Mouse (Mus musculus): ENCODE measurements around the gene Enkur. TPM values are rescaled to one million over a fixed set of nuclear protein-coding genes. Genes with fewer than 3 reads are reported as not detected.

The Enkur gene
- total RNA-seq, 2 experiments from 2014 or later = not detected

DNA sequence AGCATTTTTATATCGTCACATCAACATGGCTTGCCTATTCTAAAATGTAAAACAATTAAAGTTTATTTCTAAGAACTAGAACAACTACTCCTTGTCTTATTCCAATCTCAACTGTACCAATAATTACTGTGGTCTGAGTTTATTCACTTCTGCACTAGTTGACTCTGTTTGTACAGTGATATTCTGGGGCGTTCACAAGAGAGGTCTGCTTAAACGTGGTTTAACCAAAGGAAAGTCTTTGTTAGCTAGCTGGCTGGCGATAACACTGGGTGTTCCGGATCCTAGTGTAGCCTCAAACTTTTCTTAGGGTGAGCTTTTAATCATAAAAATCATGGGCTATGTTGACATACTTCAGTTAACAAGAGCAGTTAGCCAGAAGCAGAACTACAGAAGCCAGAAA, 9.9 kb downstream of the Enkur start:
- no peak for ATAC-seq (replicated peaks; ENCODE audit: low FRiP score, poor library complexity, severe bottlenecking)

DNA sequence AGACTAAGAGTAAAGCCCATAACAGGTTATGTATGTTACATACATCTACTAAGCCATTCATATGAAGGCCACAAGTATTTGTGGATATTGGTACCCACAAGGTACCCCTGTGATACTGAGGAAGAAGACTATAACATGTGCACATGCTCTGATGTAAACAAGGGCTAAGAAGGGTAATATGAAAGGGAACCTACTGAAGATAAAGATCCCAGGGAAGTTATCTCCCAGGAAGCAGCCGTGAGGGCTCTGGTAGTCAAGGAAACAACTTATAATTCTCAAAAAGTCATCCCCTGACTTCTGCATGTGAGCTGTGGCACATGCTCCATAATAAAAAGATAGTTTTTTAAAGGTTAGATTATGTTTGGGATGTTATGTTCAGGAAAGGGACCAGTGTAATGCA, 13.9 kb downstream of the Enkur start:
- no peak for ATAC-seq (replicated peaks; ENCODE audit: low FRiP score, poor library complexity, severe bottlenecking)

DNA sequence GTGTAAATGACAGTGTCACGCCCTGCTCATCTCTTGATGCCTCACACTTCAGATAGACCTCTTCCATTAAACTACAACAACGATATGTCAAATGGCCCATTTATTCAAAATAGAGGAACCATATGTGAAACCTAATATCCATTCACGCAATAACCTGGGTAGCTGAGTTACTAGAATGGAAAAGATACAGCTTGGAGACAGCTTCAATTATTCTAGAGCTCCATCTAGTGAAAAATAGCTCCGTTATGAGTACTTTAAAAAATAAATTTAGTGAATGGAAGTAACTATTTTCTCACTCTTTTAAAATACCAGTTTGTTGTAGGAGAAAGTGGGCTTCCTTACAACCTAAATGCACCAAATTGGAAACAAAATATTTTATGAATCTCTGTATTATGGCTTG, 16.6 kb downstream of the Enkur start:
- no peak for ATAC-seq (replicated peaks; ENCODE audit: low FRiP score, poor library complexity, severe bottlenecking)

DNA sequence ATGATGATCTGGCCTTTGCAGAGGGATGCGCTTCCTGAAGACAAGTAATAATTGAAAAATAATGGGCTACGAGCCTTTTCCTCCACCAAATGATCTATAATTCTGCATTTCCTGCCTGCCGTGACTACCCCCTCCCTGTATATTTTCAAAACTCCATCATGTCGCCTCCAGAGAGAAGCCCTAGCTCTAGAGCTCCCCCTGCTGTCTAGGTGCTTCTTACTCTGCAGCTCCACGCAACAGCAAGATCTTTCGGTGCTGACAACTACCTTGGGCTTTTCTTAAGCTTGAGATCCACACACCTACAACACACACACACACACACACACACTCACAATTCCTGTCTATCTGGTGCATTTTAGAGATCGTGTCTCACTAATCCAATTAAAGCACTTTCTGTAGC, 17.6 kb downstream of the Enkur start:
- no peak for ATAC-seq (replicated peaks; ENCODE audit: low FRiP score, poor library complexity, severe bottlenecking)

DNA sequence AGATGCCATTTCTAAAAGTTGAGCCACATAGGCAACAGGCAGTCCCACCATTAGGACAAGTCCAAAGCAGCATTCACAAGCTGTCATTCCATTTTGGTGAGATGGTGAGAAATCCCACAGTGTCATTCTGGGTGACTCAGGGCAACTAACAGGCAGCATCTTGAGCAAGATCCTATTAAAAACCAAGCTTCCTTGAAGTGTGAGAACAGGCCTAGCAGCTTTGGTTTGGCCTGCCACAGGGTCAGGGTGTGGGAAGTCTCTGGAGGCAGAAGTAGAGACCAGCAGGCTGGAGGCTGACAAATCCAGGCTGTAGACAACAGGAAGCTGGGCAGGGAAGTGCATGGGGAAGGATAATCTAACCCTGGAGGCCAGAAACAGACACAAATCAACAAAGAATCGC, 22.4 kb downstream of the Enkur start:
- no peak for ATAC-seq (replicated peaks; ENCODE audit: low FRiP score, poor library complexity, severe bottlenecking)

DNA sequence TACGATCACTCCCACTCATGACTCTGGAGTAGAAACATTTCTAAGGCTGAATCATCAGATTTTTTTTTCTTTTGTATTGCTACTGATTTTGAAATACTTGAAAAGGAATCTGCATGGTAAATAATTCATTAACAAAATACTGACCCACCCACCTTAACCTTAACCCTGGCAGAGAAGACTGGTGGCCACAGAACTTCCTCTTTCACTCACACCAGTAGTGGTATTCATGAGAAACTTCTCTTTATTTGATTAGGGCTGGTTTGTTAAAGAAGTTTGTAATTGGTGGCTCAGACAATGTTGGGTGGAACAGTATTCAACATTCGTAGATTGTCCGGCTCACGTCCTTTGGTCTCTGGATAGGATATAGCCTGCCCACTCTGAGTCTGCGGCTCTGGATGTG, 26.0 kb downstream of the Enkur start:
- no peak for ATAC-seq (replicated peaks; ENCODE audit: low FRiP score, poor library complexity, severe bottlenecking)

DNA sequence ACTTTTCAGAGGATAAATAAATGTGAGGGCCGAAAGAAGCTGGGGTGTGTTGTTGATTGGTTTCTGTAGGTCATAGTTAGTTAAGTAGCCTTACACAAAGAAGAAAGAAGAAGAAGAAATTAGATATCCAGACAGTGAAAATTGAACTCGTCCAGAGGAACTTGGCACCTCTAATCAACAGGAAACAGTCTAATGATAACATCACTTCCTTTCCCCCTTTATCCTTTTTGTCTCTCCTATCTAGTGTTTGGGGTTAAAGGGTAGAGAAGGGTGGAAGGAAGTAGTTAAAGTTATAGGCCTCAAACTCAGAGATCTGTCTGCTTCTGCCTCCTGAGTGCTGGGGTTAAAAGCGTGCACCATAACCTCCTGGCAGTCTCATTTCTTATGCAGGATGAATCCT, 32.4 kb downstream of the Enkur start:
- ATAC-seq (replicated peaks; ENCODE audit: low FRiP score, poor library complexity, severe bottlenecking) = no peak

DNA sequence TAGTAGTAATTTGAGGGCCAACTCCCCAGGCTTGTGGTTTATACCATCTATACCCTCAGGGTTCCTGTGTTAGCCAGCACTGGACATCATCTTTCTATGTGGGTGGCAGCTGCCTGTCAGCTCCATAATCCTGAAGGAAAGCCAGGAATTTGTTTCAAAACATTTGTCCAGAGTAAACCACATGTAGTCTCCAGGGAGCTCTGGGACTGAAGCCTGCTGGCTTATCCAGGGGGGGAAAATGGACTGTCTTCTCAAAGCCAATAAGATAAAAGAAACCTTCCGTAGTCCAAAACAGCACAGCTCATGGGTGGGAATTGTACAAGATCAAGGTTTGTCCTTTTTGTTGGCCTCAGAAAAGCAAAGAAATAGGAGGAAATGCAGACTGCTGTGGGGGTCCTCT, 37.2 kb downstream of the Enkur start:
- no peak for ATAC-seq (replicated peaks; ENCODE audit: low FRiP score, poor library complexity, severe bottlenecking)

DNA sequence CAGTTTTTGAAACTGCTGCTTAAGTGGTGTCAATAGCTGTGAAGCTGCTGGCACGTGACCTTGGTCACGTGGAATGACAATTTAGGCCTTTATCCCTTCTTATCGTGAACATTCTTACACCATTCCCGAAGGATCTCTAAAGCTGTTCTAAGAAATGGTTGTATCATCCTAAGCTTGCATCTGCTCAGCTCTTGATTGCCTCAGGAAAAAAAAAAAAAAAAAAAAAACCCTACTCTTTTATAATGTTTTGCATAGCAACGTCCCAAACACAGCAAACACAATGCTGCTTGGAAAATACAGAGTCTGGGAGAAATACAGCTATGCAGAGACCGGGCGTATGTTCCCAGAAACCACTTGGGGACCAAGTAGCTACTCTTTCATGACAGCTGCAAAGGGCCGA, 40.9 kb downstream of the Enkur start:
- no peak for ATAC-seq (replicated peaks; ENCODE audit: low FRiP score, poor library complexity, severe bottlenecking)

DNA sequence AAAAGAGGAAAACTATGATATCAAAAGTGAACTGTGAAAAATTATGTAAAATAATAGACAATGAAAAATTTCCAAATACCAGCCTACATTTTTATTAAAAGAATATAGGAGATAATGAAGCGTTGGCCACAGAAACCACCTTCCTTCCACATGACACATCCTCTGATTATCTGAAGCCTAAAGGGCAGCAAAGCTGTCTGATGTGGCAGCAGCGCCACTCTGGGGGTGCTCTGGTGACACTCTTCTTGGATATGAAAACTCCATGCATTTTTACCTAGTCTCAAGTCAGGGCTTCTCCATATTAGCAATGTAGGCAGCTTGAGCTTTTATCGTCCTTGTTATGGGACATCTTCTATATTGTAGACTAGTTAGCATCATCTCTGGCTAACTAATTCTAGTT, 51.7 kb downstream of the Enkur start:
- no peak for ATAC-seq (replicated peaks; ENCODE audit: low FRiP score, poor library complexity, severe bottlenecking)

DNA sequence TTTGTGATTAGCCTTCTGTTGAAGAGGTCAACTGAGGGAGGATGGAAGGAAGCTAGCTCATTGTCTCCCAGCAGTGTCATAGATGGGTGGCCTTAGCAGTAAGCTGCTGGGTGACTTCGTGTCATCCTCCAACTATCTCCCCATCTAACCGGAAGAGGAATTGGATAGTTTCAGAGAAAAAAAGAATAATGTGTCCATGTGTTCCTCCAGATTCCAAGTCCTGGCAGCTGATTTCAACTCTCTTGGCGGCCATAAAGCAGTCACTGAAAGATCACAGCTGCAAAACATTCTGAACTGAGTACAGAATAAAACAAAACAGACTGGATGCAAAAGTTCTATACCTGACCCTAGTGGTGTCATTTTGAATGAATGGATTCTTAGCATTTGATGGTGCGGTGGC, 58.0 kb downstream of the Enkur start:
- ATAC-seq (replicated peaks; ENCODE audit: low FRiP score, poor library complexity, severe bottlenecking) = no peak

DNA sequence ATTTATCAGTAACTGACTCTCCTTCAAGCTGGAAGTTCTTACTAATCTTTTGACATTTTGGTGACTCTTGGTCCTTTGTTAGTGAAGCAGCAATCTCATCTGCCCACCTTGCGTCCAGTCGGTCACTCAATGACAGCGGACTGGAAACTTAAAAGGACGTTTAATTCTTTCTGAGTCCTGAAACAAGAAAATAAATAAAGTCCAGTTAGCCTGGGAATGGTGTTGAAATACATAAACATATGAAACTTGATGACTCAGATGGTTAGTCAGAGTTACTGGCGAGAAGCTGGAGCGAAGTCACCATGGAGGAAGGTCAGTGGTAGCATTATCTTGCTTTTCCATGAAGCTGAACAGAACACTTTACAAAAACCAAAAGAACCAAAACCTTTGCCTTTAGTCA, 58.7 kb downstream of the Enkur start:
- no peak for ATAC-seq (replicated peaks; ENCODE audit: low FRiP score, poor library complexity, severe bottlenecking)

DNA sequence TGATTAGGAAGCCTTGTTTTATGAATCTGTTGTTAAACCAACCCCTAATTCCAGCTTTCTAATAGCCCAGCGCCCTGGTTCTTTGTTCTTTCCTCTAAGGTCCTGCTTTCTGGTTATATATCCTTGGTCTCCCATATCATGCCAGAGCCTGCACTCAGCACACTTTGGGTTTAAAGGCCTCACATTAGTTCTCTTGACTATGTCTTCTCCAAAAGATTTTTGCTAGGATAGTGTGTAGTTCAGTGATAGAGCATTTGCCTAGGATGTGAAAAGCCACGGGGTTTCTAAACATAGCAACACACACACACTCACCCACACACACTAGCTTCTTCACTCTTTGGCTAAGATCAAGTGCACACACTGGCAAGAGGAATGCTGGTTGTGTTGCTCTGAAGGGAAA, 62.5 kb downstream of the Enkur start:
- no peak for ATAC-seq (replicated peaks; ENCODE audit: low FRiP score, poor library complexity, severe bottlenecking)

DNA sequence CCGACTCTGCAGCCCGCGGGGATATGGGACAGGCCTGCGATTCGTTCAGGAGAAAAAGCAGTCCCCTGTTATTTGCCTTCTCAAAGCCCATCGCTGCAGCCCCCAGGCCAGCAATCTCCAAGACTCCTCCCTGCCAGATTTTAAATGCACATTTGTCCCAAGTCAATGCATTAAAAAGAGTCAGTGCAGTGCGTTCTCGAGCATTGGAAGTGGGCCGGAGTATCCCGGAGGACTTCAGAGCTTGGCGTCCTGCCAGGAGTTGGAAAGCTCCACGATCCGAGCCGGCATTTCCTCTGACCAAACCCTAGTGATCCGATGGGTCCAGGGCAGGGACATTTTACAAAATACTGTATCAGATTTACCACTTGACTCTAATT, 63.0 kb downstream of the Enkur start:
- no peak for ATAC-seq (replicated peaks; ENCODE audit: low FRiP score, poor library complexity, severe bottlenecking)

DNA sequence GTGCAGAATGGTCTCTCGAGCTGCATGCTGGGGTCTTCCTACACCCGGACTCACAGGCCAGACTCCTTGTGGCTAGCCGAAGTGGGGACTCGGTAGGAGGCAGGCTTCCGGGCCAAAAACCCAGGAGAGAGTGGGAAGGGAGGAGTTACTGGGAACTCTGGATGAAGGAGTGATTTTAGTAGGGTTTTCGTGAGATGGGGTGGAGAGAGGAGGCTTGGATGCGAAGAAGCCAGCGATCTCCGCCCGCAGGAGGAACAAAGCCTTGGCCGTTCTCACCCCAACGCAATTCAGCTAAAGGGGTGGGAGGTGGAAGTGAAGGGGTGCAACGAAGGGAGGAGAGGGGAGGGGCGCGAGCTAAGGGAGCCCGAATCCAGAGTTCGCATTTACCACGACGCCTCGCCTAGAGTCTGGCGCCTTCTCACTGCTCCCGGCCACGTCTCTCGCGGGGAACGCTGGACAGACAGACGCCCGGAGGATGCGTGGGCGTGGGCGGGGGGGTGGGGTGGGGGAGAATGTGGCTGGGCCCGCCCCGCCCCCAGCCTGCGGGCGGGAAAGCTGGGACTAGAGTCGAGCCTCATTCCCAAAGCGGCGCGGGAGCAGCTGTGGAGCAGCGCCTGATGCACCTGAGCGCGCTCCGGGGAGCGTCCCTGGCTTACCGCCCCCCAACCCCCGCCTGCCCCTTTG, 63.5 kb downstream of the Enkur start:
- ATAC-seq (replicated peaks; ENCODE audit: low FRiP score, poor library complexity, severe bottlenecking) = no peak

DNA sequence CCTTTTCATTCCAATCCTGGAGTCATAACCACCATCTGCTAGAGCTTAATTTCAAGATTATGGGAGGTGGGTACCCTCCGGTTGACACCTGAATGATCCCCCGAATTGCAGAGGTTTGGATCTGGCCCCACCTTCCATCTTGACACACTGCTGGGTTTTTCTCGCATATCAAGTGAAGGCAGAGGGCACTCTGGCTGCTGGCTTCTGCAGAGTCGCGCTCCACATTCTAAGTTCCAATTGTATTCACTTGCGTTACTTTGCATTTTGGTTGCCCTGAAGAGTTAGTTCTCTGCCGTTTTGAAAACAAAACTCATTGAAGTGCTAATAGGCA, 64.0 kb downstream of the Enkur start:
- ATAC-seq (replicated peaks; ENCODE audit: low FRiP score, poor library complexity, severe bottlenecking) = no peak

Other genes starting within 250 kb of the Enkur start
- gene Arhgap21, start 236.5 kb downstream of the Enkur start, total RNA-seq (2015; ENCODE audit: low replicate concordance) = 16.7 and 28.4 TPM in 2 replicates
- gene Arhgap21, start 236.5 kb downstream of the Enkur start, total RNA-seq (2017; ENCODE audit: low replicate concordance) = 40.7 and 50.3 TPM in 2 replicates
- 0.19 TPM in 1 of 2 replicates, not detected in the other for gene Thnsl1, start 359 bp upstream of the Enkur start, total RNA-seq (2015; ENCODE audit: low replicate concordance)
- 0.43 TPM in 1 of 2 replicates, not detected in the other for gene Thnsl1, start 359 bp upstream of the Enkur start, total RNA-seq (2017; ENCODE audit: low replicate concordance)
- gene Gpr158, start 162.2 kb upstream of the Enkur start, total RNA-seq (2015; ENCODE audit: low replicate concordance) = not detected in 2 replicates
- gene Gpr158, start 162.2 kb upstream of the Enkur start, total RNA-seq (2017; ENCODE audit: low replicate concordance) = not detected in 2 replicates

Data from erythroblast, adult 5-6 weeks (primary cell).